Mouse (Mus musculus) gastrocnemius, postnatal 14 days (tissue): Measurements from ENCODE around the gene 4933430I17Rik. TPM values are rescaled to one million over a fixed set of nuclear protein-coding genes. Genes with fewer than 3 reads are reported as not detected.

Source experiments
- DNase-seq: peaks from one replicate; pipeline ENCODE4 v3.0.0; 2021; ENCODE audit warnings: mixed read lengths
- intact Hi-C: fragments of 180-260 bp; cut with DNase I; formaldehyde crosslinking; loops from one replicate; pipeline ENCODE4 v1.15.1; 2025; ENCODE audit warnings: low total_unique reads
- total RNA-seq, 2 experiments: library from RNA; stranded (reverse); gene quantifications; 2 replicates each; pipeline ENCODE4 v1.2.3; 2021

4933430I17Rik gene
- total RNA-seq, 2 experiments from 2014 or later, result 0.33 to 0.45 TPM

DNA sequence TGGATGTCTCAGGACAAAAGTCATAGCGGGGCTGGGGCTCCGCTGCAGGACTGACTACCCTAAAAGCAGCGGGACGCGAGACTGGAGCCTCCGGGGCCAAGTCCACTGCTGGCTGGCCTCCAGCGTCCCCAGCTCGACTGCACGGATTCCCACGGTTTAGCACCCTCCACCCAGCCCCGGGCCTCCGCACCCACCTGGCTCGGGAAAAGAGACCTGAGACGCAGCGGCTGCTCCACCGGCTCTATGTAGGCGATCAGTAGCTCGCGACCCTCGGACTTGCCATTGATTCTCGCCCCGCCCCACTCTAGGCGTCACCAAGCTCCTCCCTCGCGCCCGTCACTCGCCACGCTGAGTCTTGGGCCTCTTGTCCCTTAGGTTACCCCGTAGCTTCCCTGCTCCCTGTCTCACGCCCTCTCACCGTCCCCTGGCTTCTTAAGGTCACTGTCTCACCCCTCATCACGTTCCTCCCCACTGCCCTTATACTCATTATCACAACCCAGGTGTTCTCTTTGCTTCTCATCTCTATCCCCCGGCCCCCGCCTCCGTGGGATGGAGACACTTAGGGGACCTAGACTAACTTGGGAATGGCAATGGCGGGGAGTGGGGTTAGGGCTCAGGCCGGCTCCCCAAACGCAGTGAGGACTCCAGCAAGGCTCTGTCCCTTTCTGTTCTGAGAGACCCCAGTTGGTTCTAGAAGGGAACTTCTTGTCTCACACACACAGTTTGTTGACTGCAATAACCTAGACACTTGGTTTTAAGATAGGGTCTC, 23.0 kb upstream of the 4933430I17Rik start:
- intact Hi-C loops, result no loop called here
- DNase-seq, result peak; percentile 90

DNA sequence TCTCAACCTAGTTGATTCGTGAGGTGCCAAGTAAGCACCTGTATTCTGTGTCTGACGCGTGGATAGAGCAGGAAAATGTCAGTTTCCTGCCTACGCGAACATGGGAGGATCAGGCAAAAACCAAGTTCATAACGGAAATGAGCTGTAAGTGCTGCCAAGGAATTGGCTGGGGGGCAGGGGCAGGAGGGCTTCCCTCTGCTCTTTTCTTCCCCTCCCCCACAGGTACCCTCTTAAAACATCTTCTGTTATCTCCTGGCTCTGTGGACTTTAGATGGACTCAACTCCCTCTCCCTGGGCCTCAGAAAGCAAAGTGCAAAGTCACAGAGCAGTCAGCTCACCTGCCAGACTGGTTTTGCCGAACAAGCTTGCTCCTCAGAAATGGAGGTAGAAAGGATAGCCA, 22.2 kb upstream of the 4933430I17Rik start:
- intact Hi-C loops, result no loop called here
- no peak for DNase-seq

DNA sequence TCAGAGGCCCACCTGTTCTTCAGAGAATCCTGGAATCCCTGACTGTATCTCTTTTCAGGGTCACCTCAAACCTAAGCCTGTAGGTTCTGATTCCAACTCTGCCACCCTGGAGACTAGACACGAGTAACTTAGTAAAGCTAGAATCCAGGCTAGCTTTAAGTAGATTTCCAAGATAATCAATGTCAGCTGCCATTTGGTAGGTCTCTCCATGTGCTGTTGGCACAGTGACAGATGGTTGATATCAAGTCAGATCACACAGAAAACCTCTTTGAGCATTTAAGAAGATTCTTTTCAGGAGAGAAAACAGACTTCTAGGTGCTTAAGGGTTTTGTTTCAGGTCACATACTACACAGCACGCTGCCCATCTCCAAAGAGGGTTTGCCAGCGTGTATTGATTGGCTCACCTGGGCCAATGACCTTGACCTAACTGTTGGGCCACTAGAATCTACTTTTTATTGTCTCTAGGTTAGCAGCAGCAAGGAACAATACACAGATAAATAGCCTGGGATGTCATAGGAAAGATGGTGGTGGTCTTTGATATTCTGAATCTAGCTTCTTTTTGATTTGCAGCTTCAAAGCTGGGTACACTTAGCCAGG, 21.7 kb upstream of the 4933430I17Rik start, which contains the start of gene Hdhd3:
Gene Hdhd3 (minus strand): TSS at position 94 of the 597 bp plus-strand sequence.
- DNase-seq, result no peak
- intact Hi-C loops, result no loop called here

- no peak for DNase-seq
- intact Hi-C loops, result loop anchor here (5.0 kb wide), 2 partner anchors 54 to 159 kb away; no protein-coding TSS in a partner anchor
Observed at GRCm38 (mm10) chr4:62505991-62506390, 19.2 kb upstream of the 4933430I17Rik start.

DNA sequence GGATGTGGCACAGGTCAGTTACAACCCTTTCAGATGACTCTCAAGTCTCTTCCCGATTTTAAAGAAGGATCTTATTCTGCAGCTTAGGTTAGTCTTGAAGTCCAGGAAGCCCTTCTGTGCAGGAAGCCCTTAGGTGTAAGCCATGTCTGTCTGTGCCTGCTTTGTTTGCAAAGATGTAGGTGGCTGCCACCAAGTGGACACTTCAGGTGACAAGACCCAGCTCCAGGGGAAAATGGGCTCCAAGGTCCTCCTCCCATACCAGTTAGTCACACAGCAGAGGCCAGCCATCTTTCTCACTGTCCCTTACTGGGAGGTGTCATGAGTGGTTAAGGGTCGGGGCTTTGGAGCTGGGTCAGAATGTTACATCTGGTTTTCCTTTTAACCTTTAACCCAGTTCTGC, 18.4 kb upstream of the 4933430I17Rik start:
- intact Hi-C loops, result loop anchor here (5.0 kb wide), 2 partner anchors 54 to 159 kb away; no protein-coding TSS in a partner anchor
- DNase-seq, result no peak

DNA sequence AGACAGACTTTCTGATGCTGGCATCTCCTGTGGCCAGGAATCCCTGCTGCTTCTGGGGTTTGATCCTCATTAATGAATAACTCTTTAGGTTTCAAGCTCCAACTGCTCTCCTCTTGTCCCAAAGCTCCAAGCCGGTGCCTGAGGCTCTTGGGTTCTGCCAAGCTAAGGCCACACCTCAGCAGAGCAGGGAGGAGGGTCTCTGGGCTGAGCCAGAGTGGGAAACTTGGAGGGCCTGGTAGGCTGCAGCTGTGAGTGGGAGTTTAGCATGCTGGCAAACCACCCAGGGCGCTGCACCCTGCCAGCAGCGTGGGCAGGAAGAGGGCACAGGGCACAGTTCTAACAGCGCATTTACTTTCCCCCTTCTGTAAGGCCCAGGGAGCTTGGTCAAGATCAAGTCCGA, 16.3 kb upstream of the 4933430I17Rik start:
- DNase-seq, result no peak
- intact Hi-C loops, result loop anchor here (5.0 kb wide), 2 partner anchors 57 to 162 kb away; no protein-coding TSS in a partner anchor

DNA sequence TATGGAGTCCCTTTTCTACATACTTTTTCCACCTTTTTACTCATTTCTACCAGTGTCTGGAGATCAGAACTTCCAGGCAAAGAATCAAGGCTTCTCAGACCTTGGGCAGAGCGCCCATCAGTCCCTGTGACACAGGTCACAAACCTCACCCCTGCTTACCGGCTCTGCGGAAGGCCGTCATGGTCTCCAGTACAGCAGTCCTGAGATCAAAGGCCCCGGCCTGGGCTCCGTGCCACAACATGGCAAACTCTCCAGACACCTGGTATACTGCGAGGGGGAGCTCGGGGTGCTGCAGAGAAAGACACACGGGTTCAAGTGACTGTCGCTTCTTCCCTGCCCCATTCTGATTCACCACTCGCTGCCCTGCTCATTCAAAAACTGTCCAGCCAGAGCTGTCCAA, 15.2 kb upstream of the 4933430I17Rik start:
- intact Hi-C loops, result loop anchor here (5.0 kb wide), 2 partner anchors 58 to 163 kb away; no protein-coding TSS in a partner anchor
- no peak for DNase-seq

GRCm38 (mm10) chr4:62513998-62514506, 11.1 kb upstream of the 4933430I17Rik start:
- intact Hi-C loops, result no loop called here
- no peak for DNase-seq

DNA sequence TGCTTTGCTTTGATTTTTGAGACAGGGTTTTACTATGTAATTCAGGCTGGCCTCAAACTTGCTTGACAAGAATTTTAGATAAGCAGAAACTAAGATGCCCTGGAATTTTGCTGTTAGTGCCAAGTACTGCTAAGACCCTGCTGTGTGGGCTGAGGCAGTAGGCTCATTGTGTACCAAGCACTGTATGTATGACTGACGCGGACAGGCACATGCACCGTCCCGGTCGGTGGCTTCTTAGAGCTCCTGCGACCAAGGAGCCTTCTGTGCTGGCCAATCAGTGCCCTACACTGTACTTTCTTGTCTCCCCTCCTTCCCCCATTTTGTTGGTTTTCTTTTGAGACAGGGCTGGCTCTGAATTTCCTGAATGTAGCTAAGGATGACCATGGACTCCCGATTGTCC, 10.2 kb upstream of the 4933430I17Rik start:
- no peak for DNase-seq
- intact Hi-C loops, result no loop called here

- intact Hi-C loops, result no loop called here
- DNase-seq, result no peak
Observed at GRCm38 (mm10) chr4:62515490-62515889, 9.7 kb upstream of the 4933430I17Rik start.

- intact Hi-C loops, result no loop called here
- peak; percentile 32 for DNase-seq
Observed at GRCm38 (mm10) chr4:62516079-62516478, 9.1 kb upstream of the 4933430I17Rik start.

DNA sequence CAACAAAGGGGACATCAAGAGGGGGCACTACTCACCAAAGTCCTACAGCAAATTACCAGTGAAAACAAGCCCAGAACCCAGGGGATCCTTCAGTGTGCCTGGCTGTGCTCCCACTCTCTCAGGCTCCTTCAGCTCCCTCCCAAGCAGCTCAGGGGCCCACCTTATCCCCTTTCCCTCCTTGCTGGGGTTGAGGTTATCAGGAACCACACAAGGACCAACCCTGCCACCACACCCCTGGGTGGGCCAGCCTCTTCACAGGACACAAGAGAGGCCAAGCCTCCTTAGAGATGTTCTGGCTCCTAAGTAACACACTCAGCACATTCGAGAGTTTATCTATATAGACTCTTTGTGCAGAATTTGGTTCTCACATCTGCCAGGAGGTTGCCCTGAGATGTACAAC, 8.6 kb upstream of the 4933430I17Rik start:
- DNase-seq, result no peak
- intact Hi-C loops, result no loop called here

DNA sequence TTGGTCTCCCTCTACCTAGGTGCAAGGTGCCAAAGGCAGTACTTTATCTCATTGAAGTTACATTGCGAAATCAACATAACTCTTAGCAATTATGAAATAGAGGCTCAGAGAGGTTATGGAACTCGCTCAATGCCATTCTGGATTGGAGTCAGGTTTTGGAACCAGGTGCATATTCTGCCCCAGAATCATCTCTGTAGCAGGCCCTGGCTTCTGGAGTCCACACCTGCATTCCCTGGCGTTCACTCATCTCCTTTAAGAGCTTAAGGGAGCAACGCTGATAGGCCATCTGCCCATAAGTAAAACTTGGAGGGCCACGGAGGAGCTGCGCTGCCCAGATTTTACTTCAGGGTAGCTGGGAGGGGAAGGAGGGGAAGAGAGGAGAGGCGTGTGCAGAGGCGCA, 8.1 kb upstream of the 4933430I17Rik start:
- intact Hi-C loops, result no loop called here
- no peak for DNase-seq

DNA sequence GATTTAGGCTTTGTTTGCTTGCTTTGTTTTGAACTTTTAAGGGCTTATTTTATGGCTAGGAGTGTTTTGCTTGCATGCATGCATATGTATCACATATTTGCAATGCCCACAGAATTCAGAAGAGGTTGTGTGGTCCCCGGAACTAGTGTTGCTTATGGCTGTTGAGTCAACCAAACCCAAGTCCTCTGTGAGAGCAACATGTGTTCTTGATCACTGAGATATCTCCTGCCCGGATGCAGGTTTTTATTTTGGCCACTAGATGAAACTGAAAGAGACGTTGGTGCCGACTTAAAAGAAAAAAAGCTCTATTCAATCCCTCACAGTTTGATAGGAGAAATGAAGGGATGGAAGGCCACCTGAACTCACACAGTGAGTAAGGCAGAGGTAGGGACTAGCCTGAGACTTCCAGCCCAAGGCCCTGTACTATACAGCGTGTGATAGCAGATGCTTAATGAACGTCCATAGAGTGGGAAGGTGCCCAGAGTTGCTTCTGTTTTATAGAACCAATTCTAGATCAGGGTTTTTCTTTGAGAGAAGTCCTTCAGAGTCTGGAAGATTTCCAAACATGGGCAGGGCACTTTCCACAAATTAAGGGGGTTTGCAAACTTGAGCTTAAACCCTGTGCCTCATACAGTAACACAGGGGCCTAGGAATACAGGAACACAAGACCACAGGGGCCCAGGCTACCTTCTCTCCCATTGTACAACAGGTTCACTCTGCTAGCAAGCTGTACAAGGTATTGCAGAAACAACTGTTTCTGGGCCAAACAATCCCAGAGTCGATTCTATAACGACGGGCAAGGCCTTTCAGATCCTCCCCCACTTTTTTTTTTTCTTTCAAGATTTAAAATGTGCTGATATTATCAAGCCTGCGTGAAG, 7.4 kb upstream of the 4933430I17Rik start:
- DNase-seq, result no peak
- intact Hi-C loops, result no loop called here

DNA sequence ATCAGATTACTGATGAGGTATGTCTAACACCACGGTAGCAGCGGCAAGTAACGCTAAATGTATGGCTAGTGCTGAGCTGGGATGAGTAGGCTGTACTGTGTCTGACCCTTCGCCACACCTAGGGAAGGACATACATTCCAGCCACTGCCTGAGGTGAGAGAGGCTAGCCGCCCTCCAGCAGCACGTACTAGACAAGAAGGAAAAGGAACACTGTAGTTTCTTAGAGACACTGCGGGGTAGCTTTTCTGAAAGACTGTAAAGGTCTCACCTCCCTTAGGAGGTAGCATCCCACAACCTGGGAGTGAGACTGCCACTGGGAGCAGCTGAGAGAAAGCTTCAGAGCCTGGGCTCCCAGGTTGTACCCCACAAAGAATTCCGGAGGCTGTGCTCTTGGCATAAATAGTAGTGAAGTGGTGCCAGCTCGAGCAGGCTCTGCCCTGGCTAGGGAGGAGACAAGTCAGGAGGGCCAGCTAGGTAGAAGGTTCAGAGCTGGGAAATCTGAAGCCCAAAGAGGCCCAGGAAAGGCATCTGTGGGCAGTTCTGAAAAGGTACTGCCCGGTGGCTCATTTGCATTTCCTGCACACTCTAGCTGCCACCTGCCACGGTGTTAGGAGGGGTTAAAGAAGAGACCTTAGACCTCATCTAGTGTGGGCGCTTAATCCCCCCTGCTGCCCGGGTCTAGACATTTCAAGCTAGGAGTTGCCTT, 6.6 kb upstream of the 4933430I17Rik start:
- intact Hi-C loops, result no loop called here
- DNase-seq, result peak; percentile 12

- no peak for DNase-seq
- intact Hi-C loops, result no loop called here
Observed at GRCm38 (mm10) chr4:62519122-62519848, 5.9 kb upstream of the 4933430I17Rik start.

- intact Hi-C loops, result no loop called here
Observed at GRCm38 (mm10) chr4:62519849-62520233, 5.3 kb upstream of the 4933430I17Rik start, which contains the start of gene Alad. Alad (minus strand) TSS chr4:62519918.

DNA sequence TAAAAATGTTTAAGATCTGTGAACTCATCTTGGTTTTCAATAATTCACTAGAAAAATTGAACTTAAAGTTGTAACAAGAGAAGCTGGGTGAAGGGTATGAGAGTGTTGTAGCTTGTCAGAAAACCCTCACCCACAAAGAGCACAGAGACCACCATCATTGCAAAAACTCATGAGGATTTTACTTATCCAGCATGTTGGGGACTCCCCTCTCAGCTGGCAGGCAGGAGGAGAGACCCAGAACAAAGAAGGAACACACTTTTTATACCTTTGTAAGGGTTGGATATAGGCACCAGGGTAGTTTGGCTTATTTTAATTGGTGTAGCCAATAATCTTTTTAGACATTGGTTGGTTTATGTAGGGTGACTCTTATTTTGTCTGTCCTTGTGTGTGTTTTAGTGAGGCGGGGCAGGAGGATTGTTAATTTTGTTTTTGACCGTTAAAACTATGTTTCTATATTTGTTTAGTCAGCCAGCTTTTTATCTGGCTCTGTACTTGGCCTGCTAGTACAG, 4.2 kb upstream of the 4933430I17Rik start:
- intact Hi-C loops, result no loop called here
- no peak for DNase-seq

More at GRCm38 (mm10) chr4:62519849-62520233, 5.3 kb upstream of the 4933430I17Rik start, which contains the start of gene Alad:
- DNase-seq, result peak; percentile 89
